Mouse (Mus musculus) forelimb bud, embryonic 11.5 days (tissue): ENCODE results near the gene Spata4.
A peak's percentile ranks its signal among the peaks of the same experiment; 100 is the strongest.
"Not testable (repeated sequence)": the region's sequence is repeated elsewhere in the genome, so short reads cannot be mapped to it uniquely, and the experiment has no call there.

Experiments
- DNase-seq: peaks from one replicate; pipeline ENCODE4 v3.0.0-alpha.2; 2012; ENCODE audit warnings: low read depth, low spot score

The Spata4 gene

GRCm38 (mm10) chr8:54600671-54601251 is at the start of gene Spata4:
Gene Spata4, plus strand, starts transcription at chr8:54600781.
- DNase-seq = peak; percentile 49

DNA sequence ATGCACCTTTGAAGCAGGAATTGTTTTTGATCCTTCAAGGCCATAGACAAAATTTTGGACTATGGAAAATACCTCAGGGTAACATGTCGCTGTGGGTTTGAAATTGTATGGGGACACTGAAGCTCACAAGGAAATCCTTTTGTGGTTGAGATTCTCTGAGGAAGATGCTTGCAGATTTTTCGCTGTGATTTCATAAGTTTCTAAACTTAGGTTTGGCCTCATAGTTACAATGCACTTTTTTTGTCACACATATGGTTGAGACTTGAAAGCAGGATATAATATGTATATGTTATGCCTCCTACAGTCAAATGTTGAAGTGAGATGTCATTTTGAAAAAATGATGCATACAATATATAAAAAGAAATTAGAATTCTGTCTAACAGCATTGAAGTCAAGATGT is 45.7 kb upstream of the Spata4 start:
- no peak for DNase-seq

- no peak for DNase-seq
These were observed 38.4 kb upstream of the Spata4 start for GRCm38 (mm10) chr8:54562137-54562536.

DNA sequence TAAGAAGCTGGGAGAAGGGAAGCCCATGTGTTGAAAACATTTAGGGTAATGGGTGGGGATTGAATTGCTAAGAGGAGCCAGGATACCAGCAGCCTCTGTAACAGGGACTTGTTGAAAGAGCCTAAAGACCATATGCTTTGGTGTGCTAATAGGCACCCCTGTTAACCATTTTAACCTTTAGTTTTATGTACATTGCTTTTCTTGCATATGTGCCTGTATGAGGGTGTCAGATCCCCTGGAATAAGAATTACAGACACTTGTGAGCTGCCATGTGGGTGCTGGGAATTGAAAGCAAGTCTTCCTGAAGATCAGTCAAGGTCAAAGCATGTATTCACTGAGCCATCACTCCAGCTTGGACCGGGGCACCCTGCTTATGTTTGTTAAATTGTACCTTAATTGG is 35.4 kb upstream of the Spata4 start:
- no peak for DNase-seq

- no peak for DNase-seq
These were observed 34.8 kb upstream of the Spata4 start for GRCm38 (mm10) chr8:54565603-54566260.

DNA sequence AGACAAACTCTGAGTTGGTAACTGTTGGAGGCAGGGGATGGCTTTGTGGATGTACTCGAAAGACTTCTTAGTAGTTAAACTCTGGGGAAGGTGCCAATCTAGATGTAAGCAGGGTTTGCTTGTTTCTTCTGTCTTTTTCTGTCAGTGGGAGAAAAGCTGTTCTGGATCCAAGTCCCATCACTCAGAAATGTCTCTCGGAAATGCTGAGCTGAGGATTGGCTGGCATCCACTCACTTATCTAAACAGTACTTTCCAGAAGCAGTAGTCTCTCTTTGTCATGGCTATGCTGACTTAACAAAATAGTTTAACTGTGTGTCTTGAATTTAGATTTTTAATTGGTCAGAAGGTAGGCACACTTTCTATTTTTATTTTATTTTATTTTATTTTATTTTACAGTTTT is 33.4 kb upstream of the Spata4 start:
- no peak for DNase-seq

GRCm38 (mm10) chr8:54570618-54571609 is 29.7 kb upstream of the Spata4 start:
- DNase-seq = no peak

- no peak for DNase-seq
These were observed 19.1 kb upstream of the Spata4 start for GRCm38 (mm10) chr8:54581436-54581835.

- no peak for DNase-seq
These were observed 17.7 kb upstream of the Spata4 start for GRCm38 (mm10) chr8:54582886-54583285.

GRCm38 (mm10) chr8:54594634-54595033 is 5.9 kb upstream of the Spata4 start:
- DNase-seq = no peak

DNA sequence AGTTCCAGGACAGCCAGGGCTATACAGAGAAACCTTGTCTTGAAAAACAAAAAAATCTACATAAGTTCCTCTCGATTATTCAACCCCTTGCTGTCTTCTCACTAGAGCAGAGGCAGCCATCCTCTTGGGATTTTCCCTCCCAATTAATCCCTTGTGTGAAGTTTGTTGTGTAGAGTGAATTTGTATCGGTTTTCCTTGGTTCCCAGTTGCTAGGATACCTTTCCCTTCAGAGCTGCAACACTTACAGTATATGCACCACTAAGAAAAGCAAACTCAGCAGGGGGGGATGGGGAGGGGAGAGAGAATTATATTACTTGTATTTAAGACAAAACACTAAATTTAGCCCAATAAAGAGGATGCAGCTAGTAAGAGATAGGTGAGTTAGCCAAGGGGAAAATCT is 4.5 kb upstream of the Spata4 start:
- DNase-seq = no peak

- no peak for DNase-seq
These were observed 3.6 kb upstream of the Spata4 start for GRCm38 (mm10) chr8:54596940-54597339.

GRCm38 (mm10) chr8:54597386-54597785 is 3.2 kb upstream of the Spata4 start:
- DNase-seq = no peak

GRCm38 (mm10) chr8:54603440-54603839 is 2.9 kb downstream of the Spata4 start:
- DNase-seq = no peak

DNA sequence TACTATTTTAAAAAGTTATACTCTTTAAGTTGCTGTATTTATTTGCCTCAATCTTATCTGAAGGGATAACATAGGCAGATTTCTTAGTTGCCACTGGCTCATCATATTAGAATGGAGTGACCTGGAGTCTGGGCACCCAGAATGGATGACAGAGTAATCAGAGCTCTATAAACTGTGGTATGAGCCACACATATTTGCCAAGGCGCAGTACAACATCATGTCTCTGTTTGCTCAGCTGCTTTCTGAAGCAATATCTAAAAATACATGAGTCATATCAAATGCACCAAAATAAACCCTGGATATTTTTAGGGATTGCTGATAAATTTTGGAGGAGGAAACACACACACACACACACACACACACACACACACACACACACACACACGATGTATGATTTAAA is 8.8 kb downstream of the Spata4 start:
- DNase-seq = no peak

GRCm38 (mm10) chr8:54610238-54610637 is 9.7 kb downstream of the Spata4 start:
- no peak for DNase-seq

DNA sequence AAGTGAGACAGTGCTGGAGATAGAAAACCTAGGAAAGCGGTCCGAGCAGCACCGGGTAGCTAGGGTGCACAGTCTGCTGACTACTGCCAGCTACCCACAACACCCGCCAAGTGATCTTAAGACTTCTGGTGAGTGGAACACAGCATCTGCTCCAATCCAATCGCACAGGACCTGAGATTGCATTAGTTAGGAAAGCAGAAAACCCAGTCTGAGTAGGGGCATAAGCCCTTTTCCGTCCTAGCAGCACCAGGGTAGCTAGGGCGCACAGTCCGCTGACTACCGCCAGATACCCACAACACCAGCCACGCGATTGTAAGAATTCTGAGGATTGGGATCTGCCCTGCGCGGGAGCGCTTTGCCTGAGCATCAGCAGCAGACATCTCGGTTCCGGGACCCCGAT is 16.1 kb downstream of the Spata4 start:
- DNase-seq = not testable (repeated sequence)

GRCm38 (mm10) chr8:54638634-54639033 is 38.1 kb downstream of the Spata4 start:
- no peak for DNase-seq
